Mouse (Mus musculus) limb, embryonic 13.5 days (tissue): Measurements from ENCODE around the gene Gm4969. TPM values are rescaled to one million over a fixed set of nuclear protein-coding genes. Genes with fewer than 3 reads are reported as not detected.
"Not testable (repeated sequence)": the region's sequence is repeated elsewhere in the genome, so short reads cannot be mapped to it uniquely, and the experiment has no call there.

Source experiments
- ATAC-seq: fragments of 200-750 bp; cut with Nextera tagmentation; 2 replicates; pipeline ENCODE4 v1.8.0; 2017; ENCODE audit warnings: low read depth, moderate number of reproducible peaks, moderate TSS enrichment; ENCODE audit not compliant: low FRiP score
- H3K27ac ChIP-seq: fragments of 300-500 bp; sonication (generic); 2 replicates; pipeline ENCODE4 v1.5.1; 2015; ENCODE audit warnings: inconsistent platforms, mild to moderate bottlenecking, moderate library complexity
- H3K27me3 ChIP-seq: fragments of 300-500 bp; sonication (generic); 2 replicates; pipeline ENCODE4 v1.6.1; 2015; ENCODE audit warnings: mild to moderate bottlenecking, inconsistent platforms
- H3K36me3 ChIP-seq: fragments of 300-500 bp; sonication (generic); 2 replicates; pipeline ENCODE4 v1.6.1; 2015; ENCODE audit warnings: inconsistent platforms, mild to moderate bottlenecking, moderate library complexity
- H3K4me1 ChIP-seq: fragments of 300-500 bp; sonication (generic); 2 replicates; pipeline ENCODE4 v1.6.1; 2015; ENCODE audit warnings: inconsistent platforms
- H3K4me2 ChIP-seq: fragments of 300-500 bp; sonication (generic); replicated peaks from 2 replicates; pipeline ENCODE4 v1.6.1; 2015; ENCODE audit warnings: inconsistent platforms, mild to moderate bottlenecking, moderate library complexity
- H3K4me3 ChIP-seq: fragments of 300-500 bp; sonication (generic); 2 replicates; pipeline ENCODE4 v1.5.1; 2015; ENCODE audit warnings: moderate library complexity, mild to moderate bottlenecking, inconsistent platforms
- H3K9ac ChIP-seq: fragments of 300-500 bp; sonication (generic); 2 replicates; pipeline ENCODE4 v1.6.1; 2015; ENCODE audit warnings: mild to moderate bottlenecking, inconsistent platforms
- H3K9me3 ChIP-seq: fragments of 300-500 bp; sonication (generic); 2 replicates; pipeline ENCODE4 v1.6.1; 2016; ENCODE audit warnings: inconsistent platforms
- WGBS: fragments of 180-500 bp; shearing (Covaris S2); methylation state at CpG from one replicate; pipeline ENCODE4 v1.1.7; 2015; 5-methylcytosine and 5-hydroxymethylcytosine counted together
- polyA plus RNA-seq: library from polyadenylated mRNA; unstranded; fragments of >200 nt; fragmentation: Nextera tagmentation; extraction: Ambion mirVana; gene quantifications from 2 replicates; pipeline ENCODE4 v1.2.1, GENCODE M21; 2015

The Gm4969 gene
- polyA plus RNA-seq, 1 experiment from 2014 or later, result 4.3 TPM

- no peak overlapping the region for H3K27ac ChIP-seq
- WGBS, result 73% methylated on average over 14 of the region's 14 CpGs
- ATAC-seq, result no peak
- no peaks in the 10 kb centered on the region for H3K27me3 ChIP-seq
- H3K9ac ChIP-seq, result peak overlapping the region; percentile 99
- H3K36me3 ChIP-seq, result peaks cover 51% of the 10 kb centered on the region
- peak overlapping the region; percentile 96 for H3K4me2 ChIP-seq
- H3K9me3 ChIP-seq, result no peaks in the 10 kb centered on the region
- peaks cover 30% of the 10 kb centered on the region for H3K4me1 ChIP-seq
- H3K4me3 ChIP-seq, result peak overlapping the region; percentile 99
Measured at GRCm38 (mm10) chr7:19077761-19078160, 40.4 kb downstream of the Gm4969 start.

- peaks cover 19% of the 10 kb centered on the region for H3K4me1 ChIP-seq
- H3K27ac ChIP-seq, result peak overlapping the region; percentile 69; the same call in 1 of the 2 replicates
- no peaks in the 10 kb centered on the region for H3K27me3 ChIP-seq
- no peak for ATAC-seq
- no peaks in the 10 kb centered on the region for H3K9me3 ChIP-seq
- H3K4me2 ChIP-seq, result peak overlapping the region; percentile 96
- H3K9ac ChIP-seq, result peak overlapping the region; percentile 99
- WGBS, result under 1% methylated on average over 21 of the region's 22 CpGs
- peak overlapping the region; percentile 99 for H3K4me3 ChIP-seq
- peaks cover 39% of the 10 kb centered on the region for H3K36me3 ChIP-seq
Measured at GRCm38 (mm10) chr7:19076586-19076991, 41.6 kb downstream of the Gm4969 start.

GRCm38 (mm10) chr7:19075723-19076585 is 42.2 kb downstream of the Gm4969 start, which contains the start of gene Dmwd:
Gene Dmwd, plus strand, starts transcription at chr7:19076227.
- ATAC-seq, result peak; percentile 98
- WGBS, result under 1% methylated on average over 67 of the region's 91 CpGs
- H3K27me3 ChIP-seq, result no peaks in the 10 kb centered on the region
- peaks cover 19% of the 10 kb centered on the region for H3K4me1 ChIP-seq
- H3K9me3 ChIP-seq, result no peaks in the 10 kb centered on the region
- H3K9ac ChIP-seq, result peak within 1 kb of the TSS; percentile 99
- peak within 1 kb of the TSS; percentile 99 for H3K4me3 ChIP-seq
- peak within 1 kb of the TSS; percentile 69; the same call in 1 of the 2 replicates for H3K27ac ChIP-seq
- H3K4me2 ChIP-seq, result peak within 1 kb of the TSS; percentile 96
- peaks cover 33% of the 10 kb centered on the region for H3K36me3 ChIP-seq

GRCm38 (mm10) chr7:19075231-19075630 is 42.9 kb downstream of the Gm4969 start:
- no peak for ATAC-seq
- Histone ChIP-seq H3K36me3 (peaks cover 26% of the 10 kb centered on the region), H3K4me1 (peaks cover 19% of the 10 kb centered on the region), H3K9ac (no peak overlapping the region), H3K4me2 (peak overlapping the region; percentile 66), H3K4me3 (peak overlapping the region; percentile 99), H3K27me3 (no peaks in the 10 kb centered on the region), H3K9me3 (no peaks in the 10 kb centered on the region), H3K27ac (no peak overlapping the region)
- 50% methylated on average over 5 of the region's 5 CpGs for WGBS

- H3K27me3 ChIP-seq, result no peaks in the 10 kb centered on the region
- H3K36me3 ChIP-seq, result peaks cover 18% of the 10 kb centered on the region
- H3K4me1 ChIP-seq, result peaks cover 19% of the 10 kb centered on the region
- H3K9me3 ChIP-seq, result no peaks in the 10 kb centered on the region
- H3K4me3 ChIP-seq, result no peak overlapping the region
- ATAC-seq, result no peak
- H3K27ac ChIP-seq, result no peak overlapping the region
- H3K4me2 ChIP-seq, result no peak overlapping the region
- 92% methylated on average over 6 of the region's 6 CpGs for WGBS
- no peak overlapping the region for H3K9ac ChIP-seq
Measured at GRCm38 (mm10) chr7:19074494-19074893, 43.7 kb downstream of the Gm4969 start.

- H3K27ac ChIP-seq, result no peak overlapping the region
- H3K4me3 ChIP-seq, result no peak overlapping the region
- no peaks in the 10 kb centered on the region for H3K27me3 ChIP-seq
- ATAC-seq, result no peak
- H3K9me3 ChIP-seq, result no peaks in the 10 kb centered on the region
- no peak overlapping the region for H3K4me2 ChIP-seq
- H3K36me3 ChIP-seq, result peaks cover 8% of the 10 kb centered on the region
- H3K9ac ChIP-seq, result no peak overlapping the region
- H3K4me1 ChIP-seq, result peaks cover 19% of the 10 kb centered on the region
- WGBS, result 75% methylated on average over 9 of the region's 9 CpGs
Measured at GRCm38 (mm10) chr7:19073504-19073903, 44.7 kb downstream of the Gm4969 start.

GRCm38 (mm10) chr7:19071024-19071423 is 47.1 kb downstream of the Gm4969 start:
- H3K9me3 ChIP-seq, H3K36me3 ChIP-seq, H3K27ac ChIP-seq, H3K4me2 ChIP-seq, H3K4me1 ChIP-seq, H3K4me3 ChIP-seq, H3K9ac ChIP-seq, ATAC-seq: not testable (repeated sequence)
- H3K27me3 ChIP-seq, result peaks cover 20% of the 10 kb centered on the region
- 57% methylated on average over 3 of the region's 3 CpGs for WGBS

- Histone ChIP-seq H3K36me3 (no peaks in the 10 kb centered on the region), H3K9ac (no peak overlapping the region), H3K27me3 (peaks cover 35% of the 10 kb centered on the region), H3K4me3 (no peak overlapping the region), H3K9me3 (peaks cover 8% of the 10 kb centered on the region; the same call in 1 of the 2 replicates), H3K4me2 (no peak overlapping the region), H3K4me1 (no peaks in the 10 kb centered on the region; the same call in 1 of the 2 replicates), H3K27ac (no peak overlapping the region)
- ATAC-seq, result no peak
- 50% methylated on average over 3 of the region's 3 CpGs for WGBS
Measured at GRCm38 (mm10) chr7:19069500-19069899, 48.7 kb downstream of the Gm4969 start.

GRCm38 (mm10) chr7:19068707-19069106 is 49.5 kb downstream of the Gm4969 start:
- H3K27me3 ChIP-seq, result peaks cover 43% of the 10 kb centered on the region
- no peaks in the 10 kb centered on the region for H3K36me3 ChIP-seq
- no peak for ATAC-seq
- 3% methylated on average over 2 of the region's 2 CpGs for WGBS
- H3K9me3 ChIP-seq, result peaks cover 8% of the 10 kb centered on the region; the same call in 1 of the 2 replicates
- H3K4me2 ChIP-seq, result no peak overlapping the region
- no peak overlapping the region for H3K4me3 ChIP-seq
- no peaks in the 10 kb centered on the region; the same call in 1 of the 2 replicates for H3K4me1 ChIP-seq
- no peak overlapping the region for H3K9ac ChIP-seq
- no peak overlapping the region for H3K27ac ChIP-seq

GRCm38 (mm10) chr7:19067935-19068334 is 50.2 kb downstream of the Gm4969 start:
- WGBS, result 67% methylated on average over 11 of the region's 14 CpGs
- no peak overlapping the region for H3K4me3 ChIP-seq
- no peak for ATAC-seq
- peaks cover 8% of the 10 kb centered on the region; the same call in 1 of the 2 replicates for H3K9me3 ChIP-seq
- H3K4me1 ChIP-seq, result no peaks in the 10 kb centered on the region; the same call in 1 of the 2 replicates
- peaks cover 49% of the 10 kb centered on the region for H3K27me3 ChIP-seq
- H3K36me3 ChIP-seq, result no peaks in the 10 kb centered on the region
- H3K9ac ChIP-seq, result no peak overlapping the region
- no peak overlapping the region for H3K27ac ChIP-seq
- H3K4me2 ChIP-seq, result no peak overlapping the region

- Histone ChIP-seq H3K9ac (no peak overlapping the region), H3K4me1 (no peaks in the 10 kb centered on the region; the same call in 1 of the 2 replicates), H3K27ac (no peak overlapping the region), H3K4me2 (no peak overlapping the region), H3K36me3 (no peaks in the 10 kb centered on the region), H3K9me3 (peaks cover 8% of the 10 kb centered on the region; the same call in 1 of the 2 replicates), H3K27me3 (peaks cover 49% of the 10 kb centered on the region), H3K4me3 (no peak overlapping the region)
- ATAC-seq, result no peak
- WGBS, result 45% methylated on average over 14 of the region's 14 CpGs
Measured at GRCm38 (mm10) chr7:19067063-19067462, 51.1 kb downstream of the Gm4969 start.

- H3K27me3 ChIP-seq, result peaks cover 49% of the 10 kb centered on the region
- peaks cover 8% of the 10 kb centered on the region; the same call in 1 of the 2 replicates for H3K9me3 ChIP-seq
- H3K4me3 ChIP-seq, result peak overlapping the region; percentile 24
- peak overlapping the region; percentile 26; the same call in 1 of the 2 replicates for H3K9ac ChIP-seq
- H3K4me1 ChIP-seq, result no peaks in the 10 kb centered on the region; the same call in 1 of the 2 replicates
- H3K36me3 ChIP-seq, result no peaks in the 10 kb centered on the region
- no peak overlapping the region for H3K27ac ChIP-seq
- peak overlapping the region; percentile 48 for H3K4me2 ChIP-seq
- WGBS, result 53% methylated on average over 13 of the region's 13 CpGs
- no peak for ATAC-seq
Measured at GRCm38 (mm10) chr7:19065896-19066295, 52.3 kb downstream of the Gm4969 start.
